Mouse (Mus musculus): ENCODE results near the gene Hspa8. TPM values are rescaled to one million over a fixed set of nuclear protein-coding genes. Genes with fewer than 3 reads are reported as not detected.

Gene Hspa8
- polyA plus RNA-seq (2015; fragmentation: Nextera tagmentation; extraction: Ambion mirVana): 1,010 and 1,032 TPM in 2 replicates

GRCm38 (mm10) chr9:40800675-40801612 lies at the start of gene Hspa8:
TSS of gene Hspa8 (plus strand) at chr9:40800984.

Other genes starting within 250 kb of the Hspa8 start
- not detected in 2 replicates for gene Gm21915, start 130.4 kb upstream of the Hspa8 start, polyA plus RNA-seq (2015; fragmentation: Nextera tagmentation; extraction: Ambion mirVana)
- 14.0 and 18.7 TPM in 2 replicates for gene Clmp, start 115.0 kb upstream of the Hspa8 start, polyA plus RNA-seq (2015; fragmentation: Nextera tagmentation; extraction: Ambion mirVana)
- not detected in 2 replicates for gene Bsx, start 73.1 kb downstream of the Hspa8 start, polyA plus RNA-seq (2015; fragmentation: Nextera tagmentation; extraction: Ambion mirVana)
- not detected in 2 replicates for gene Jhy, start 163.1 kb downstream of the Hspa8 start, polyA plus RNA-seq (2015; fragmentation: Nextera tagmentation; extraction: Ambion mirVana)
- 0.10 and 0.24 TPM in 2 replicates for gene Crtam, start 203.6 kb downstream of the Hspa8 start, polyA plus RNA-seq (2015; fragmentation: Nextera tagmentation; extraction: Ambion mirVana)

All from skeletal muscle tissue, postnatal 0 days (tissue).